Mouse (Mus musculus): Measurements from ENCODE around the gene Npepps.
"Not testable (repeated sequence)": the region's sequence is repeated elsewhere in the genome, so short reads cannot be mapped to it uniquely, and the experiment has no call there.

GRCm38 (mm10) chr11:97266544-97266943 is 13.9 kb downstream of the Npepps start:
- not testable (repeated sequence) for TF ChIP-seq CTCF (IDR thresholded peaks at IDR 0.05; ENCODE audit: low read depth); EP300 (optimal IDR thresholded peaks at IDR 0.05)

Measured in stomach, postnatal 0 days (tissue).